Mouse (Mus musculus) limb, embryonic 11.5 days (tissue): ENCODE data around the gene Tdrd1. TPM values are rescaled to one million over a fixed set of nuclear protein-coding genes. Genes with fewer than 3 reads are reported as not detected.
"Not testable (repeated sequence)": the region's sequence is repeated elsewhere in the genome, so short reads cannot be mapped to it uniquely, and the experiment has no call there.

Experiments
- ATAC-seq: fragments of 200-750 bp; cut with Nextera tagmentation; 2 replicates; pipeline ENCODE4 v1.8.0; 2017; ENCODE audit warnings: low read depth; ENCODE audit not compliant: insufficient number of reproducible peaks, low FRiP score, low TSS enrichment
- DNase-seq: peaks from one replicate; pipeline ENCODE4 v3.0.0-alpha.2; 2015; ENCODE audit warnings: low spot score
- H3K27ac ChIP-seq: fragments of 300-500 bp; sonication (generic); replicated peaks from 2 replicates; pipeline ENCODE4 v1.5.1; 2014; ENCODE audit warnings: low read depth, mild to moderate bottlenecking, low read length
- H3K27me3 ChIP-seq: fragments of 300-500 bp; sonication (generic); 2 replicates; pipeline ENCODE4 v1.6.1; 2014; ENCODE audit warnings: mild to moderate bottlenecking, low read length, mixed read lengths; ENCODE audit not compliant: control insufficient read depth, insufficient read depth
- H3K36me3 ChIP-seq: fragments of 300-500 bp; sonication (generic); 2 replicates; pipeline ENCODE4 v1.6.1; 2014; ENCODE audit warnings: mild to moderate bottlenecking, low read length, moderate library complexity, mixed read lengths; ENCODE audit not compliant: control insufficient read depth, insufficient read depth
- H3K4me1 ChIP-seq: fragments of 300-500 bp; sonication (generic); 2 replicates; pipeline ENCODE4 v1.6.1; 2014; ENCODE audit warnings: low read length, mixed read lengths; ENCODE audit not compliant: control insufficient read depth, insufficient read depth
- H3K4me2 ChIP-seq: fragments of 300-500 bp; sonication (generic); 2 replicates; pipeline ENCODE4 v1.6.1; 2014; ENCODE audit warnings: low read depth, mild to moderate bottlenecking, moderate library complexity; ENCODE audit not compliant: severe bottlenecking
- H3K4me3 ChIP-seq: fragments of 300-500 bp; sonication (generic); 2 replicates; pipeline ENCODE4 v1.5.1; 2014; ENCODE audit warnings: low read depth, low read length
- H3K9ac ChIP-seq: fragments of 300-500 bp; sonication (generic); 2 replicates; pipeline ENCODE4 v1.6.1; 2014; ENCODE audit warnings: mild to moderate bottlenecking, low read length
- H3K9me3 ChIP-seq: fragments of 300-500 bp; sonication (generic); 2 replicates; pipeline ENCODE4 v1.6.1; 2016; ENCODE audit warnings: low read length; ENCODE audit not compliant: control insufficient read depth
- WGBS: fragments of 180-500 bp; shearing (Covaris S2); extraction: QIAGEN DNeasy Blood & Tissue Kit; methylation state at CpG from one replicate; pipeline ENCODE4 v1.1.7; 2014; 5-methylcytosine and 5-hydroxymethylcytosine counted together
- polyA plus RNA-seq: library from polyadenylated mRNA; unstranded; fragments of >200 nt; fragmentation: Nextera tagmentation; extraction: Ambion mirVana; gene quantifications from 2 replicates; pipeline ENCODE4 v1.2.1, GENCODE M21; 2014

Gene Tdrd1
- 0.63 and 1.1 TPM in 2 replicates for polyA plus RNA-seq

DNA sequence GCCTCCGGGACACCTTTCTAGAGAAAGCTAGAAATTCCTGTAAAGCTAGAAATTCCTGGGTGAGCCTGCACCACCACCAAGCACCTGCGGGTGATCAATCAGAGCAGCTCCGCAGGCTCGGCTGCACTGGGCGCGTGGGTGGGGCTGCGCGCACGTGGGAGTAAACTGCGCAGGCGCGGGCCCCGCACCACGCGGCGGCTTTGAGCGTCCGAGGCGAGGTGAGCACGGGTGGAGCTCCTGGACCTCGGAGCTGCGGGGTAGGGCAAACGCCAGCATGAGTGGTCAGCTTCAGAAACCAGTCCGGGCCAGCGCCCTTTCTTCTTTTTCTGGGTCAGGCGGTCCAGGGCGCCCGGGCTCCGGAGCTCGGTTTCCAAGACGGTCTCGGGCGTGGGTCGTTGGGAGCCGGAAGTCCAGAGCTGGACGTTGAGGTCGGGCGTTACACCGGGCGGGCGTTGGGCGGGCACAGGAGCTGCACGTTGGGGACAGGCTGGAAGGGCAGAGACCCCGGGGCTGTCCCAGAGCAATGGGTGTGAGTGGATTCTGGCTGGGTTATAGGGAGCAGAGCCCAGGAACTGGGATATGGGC is at the start of gene Tdrd1:
Tdrd1 (plus strand) TSS at position 163 of the 585 bp plus-strand sequence.
- WGBS: 58% methylated on average over 44 of the region's 44 CpGs
- 0 out of 2 replicates have a peak within 1 kb of the TSS, but pooled peaks have one; percentile 5 for H3K4me2 ChIP-seq
- DNase-seq (peak; percentile 38), ATAC-seq (no peak)
- no peak within 1 kb of the TSS for H3K9ac ChIP-seq
- H3K9me3 ChIP-seq: no peaks in the 10 kb centered on the region
- no peaks in the 10 kb centered on the region for H3K4me1 ChIP-seq
- H3K4me3 ChIP-seq: no peak within 1 kb of the TSS; the same call in 1 of the 2 replicates
- no peaks in the 10 kb centered on the region for H3K27me3 ChIP-seq
- no peak within 1 kb of the TSS for H3K27ac ChIP-seq
- H3K36me3 ChIP-seq: no peaks in the 10 kb centered on the region

DNA sequence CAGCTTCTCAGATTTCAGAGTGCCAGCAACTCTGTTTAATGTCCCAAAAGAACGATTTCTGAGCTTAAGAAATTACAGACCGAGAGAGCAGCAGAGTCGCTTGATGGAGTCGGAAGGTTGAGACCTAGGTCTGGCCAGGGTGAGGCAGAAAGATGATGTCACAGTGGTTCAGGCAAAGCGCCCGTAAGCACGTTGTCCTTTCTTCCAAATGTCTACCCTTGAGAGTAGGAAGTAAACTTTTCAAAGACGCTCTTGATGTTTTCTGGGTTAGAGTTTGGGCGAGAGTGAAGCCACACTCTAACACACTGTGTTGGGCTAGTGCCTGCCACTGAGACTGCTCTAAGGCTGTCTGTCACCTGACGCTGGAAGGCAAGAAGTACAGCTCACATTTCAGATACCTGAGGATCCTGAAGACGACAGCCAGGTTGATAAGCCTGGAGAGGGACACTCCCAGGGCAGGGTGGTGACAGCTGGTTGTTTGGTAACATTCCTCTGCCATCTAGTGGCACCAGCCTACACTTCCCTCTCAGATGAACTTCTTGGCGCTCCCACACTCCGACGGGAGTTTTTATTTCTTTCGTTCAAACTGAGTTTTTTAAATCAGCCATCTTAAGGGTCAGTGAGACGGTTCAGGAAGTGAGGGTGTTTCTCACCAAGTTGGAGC is 49.2 kb upstream of the Tdrd1 start:
- Histone ChIP-seq H3K36me3 (no peaks in the 10 kb centered on the region), H3K27ac (no peak overlapping the region), H3K4me3 (no peak overlapping the region), H3K9ac (no peak overlapping the region), H3K4me1 (peaks cover 13% of the 10 kb centered on the region), H3K9me3 (no peaks in the 10 kb centered on the region), H3K27me3 (peaks cover 23% of the 10 kb centered on the region), H3K4me2 (no peak overlapping the region; the same call in 1 of the 2 replicates)
- ATAC-seq: no peak
- WGBS: 26% methylated on average over 16 of the region's 16 CpGs
- peak; percentile 60 for DNase-seq

DNA sequence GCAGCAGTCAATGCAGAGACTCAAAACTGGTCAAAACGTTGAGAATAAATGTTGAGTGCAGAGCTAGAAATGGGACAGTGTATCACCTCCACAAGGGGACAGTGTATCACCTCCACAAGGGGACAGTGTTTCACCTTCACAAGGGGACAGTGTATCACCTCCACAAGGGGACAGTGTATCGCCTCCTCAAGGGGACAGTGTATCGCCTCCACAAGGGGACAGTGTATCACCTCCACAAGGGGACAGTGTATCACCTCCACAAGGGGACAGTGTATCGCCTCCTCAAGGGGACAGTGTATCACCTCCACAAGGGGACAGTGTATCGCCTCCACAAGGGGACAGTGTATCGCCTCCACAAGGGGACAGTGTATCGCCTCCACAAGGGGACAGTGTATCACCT is 47.5 kb upstream of the Tdrd1 start:
- peaks cover 13% of the 10 kb centered on the region for H3K4me1 ChIP-seq
- peaks cover 23% of the 10 kb centered on the region for H3K27me3 ChIP-seq
- not testable (repeated sequence) for H3K27ac ChIP-seq, H3K4me3 ChIP-seq, DNase-seq, H3K9ac ChIP-seq, H3K9me3 ChIP-seq, H3K4me2 ChIP-seq, H3K36me3 ChIP-seq, ATAC-seq
- WGBS: 91% methylated on average over 7 of the region's 7 CpGs

DNA sequence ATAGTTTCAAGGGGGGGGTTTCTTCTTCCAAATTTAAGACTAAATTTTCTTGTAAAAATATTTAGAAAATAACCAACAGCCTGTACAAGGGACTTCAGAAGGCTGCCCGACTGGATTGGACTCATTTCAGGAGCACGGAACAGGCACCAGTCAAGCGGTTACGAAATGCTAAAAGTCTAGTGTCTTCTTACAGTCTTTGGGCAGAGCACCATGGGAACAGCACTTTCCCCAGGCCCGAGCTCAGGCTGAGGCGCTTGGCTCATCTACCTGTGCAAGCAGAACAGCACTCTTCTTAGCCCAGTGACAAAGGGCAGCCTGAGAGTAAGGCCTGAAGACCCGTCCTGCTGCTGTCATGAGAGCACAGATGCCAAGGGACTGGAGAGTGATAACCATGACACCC is 38.1 kb upstream of the Tdrd1 start:
- Histone ChIP-seq H3K36me3 (no peaks in the 10 kb centered on the region; the same call in none of the 2 replicates), H3K4me3 (no peak overlapping the region)
- 90% methylated on average over 7 of the region's 7 CpGs for WGBS

DNA sequence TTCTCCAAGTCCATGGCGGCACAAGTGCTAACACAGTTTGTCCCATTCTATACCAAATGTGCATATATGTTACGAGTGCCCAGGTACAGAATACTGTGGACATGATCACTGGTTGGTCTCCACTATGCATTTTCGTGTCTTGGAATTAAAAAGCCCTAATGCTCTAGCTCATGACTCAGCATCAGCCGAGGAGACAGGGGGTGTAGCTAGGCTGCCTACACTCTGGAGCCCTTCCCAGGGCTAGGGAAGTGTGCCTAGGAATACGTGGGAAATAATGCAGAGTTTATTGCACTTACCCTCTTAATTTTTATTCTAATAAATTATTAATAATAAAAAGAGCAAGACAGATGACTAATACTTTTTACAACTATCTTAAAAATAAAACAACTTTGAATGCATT is 37.1 kb upstream of the Tdrd1 start:
- no peaks in the 10 kb centered on the region for H3K27me3 ChIP-seq
- H3K4me3 ChIP-seq: no peak overlapping the region
- H3K4me2 ChIP-seq: no peak overlapping the region
- WGBS: 91% methylated on average over 5 of the region's 5 CpGs
- no peaks in the 10 kb centered on the region; the same call in none of the 2 replicates for H3K36me3 ChIP-seq
- no peaks in the 10 kb centered on the region for H3K9me3 ChIP-seq
- ATAC-seq (no peak), DNase-seq (no peak)
- no peak overlapping the region for H3K9ac ChIP-seq
- H3K4me1 ChIP-seq: no peaks in the 10 kb centered on the region
- no peak overlapping the region for H3K27ac ChIP-seq

More for the DNA sequence above, 38.1 kb upstream of the Tdrd1 start:
- DNase-seq (no peak), ATAC-seq (no peak)
- H3K27ac ChIP-seq: no peak overlapping the region
- H3K4me2 ChIP-seq: no peak overlapping the region
- no peaks in the 10 kb centered on the region for H3K4me1 ChIP-seq
- H3K9me3 ChIP-seq: no peaks in the 10 kb centered on the region
- H3K9ac ChIP-seq: no peak overlapping the region
- H3K27me3 ChIP-seq: no peaks in the 10 kb centered on the region

DNA sequence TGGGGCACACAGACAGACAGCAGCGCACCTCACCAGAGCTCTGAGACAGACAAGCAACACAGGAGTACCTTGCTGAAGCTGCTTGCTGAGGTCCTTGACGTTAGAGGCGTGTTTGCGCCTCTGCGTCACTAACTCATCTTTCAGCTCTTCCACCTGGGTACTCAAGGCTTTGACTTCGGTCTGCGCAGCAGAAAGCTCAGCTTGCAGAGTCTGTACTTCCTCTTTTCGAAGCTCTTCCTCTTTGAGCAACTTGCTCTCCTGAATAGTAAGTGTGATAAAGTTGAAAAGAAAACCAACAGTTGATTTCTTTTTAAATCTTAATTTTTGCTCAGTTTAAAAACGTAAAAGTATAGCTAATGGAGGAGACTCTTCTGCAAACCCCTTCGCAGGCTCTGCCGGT is 28.6 kb upstream of the Tdrd1 start:
- Histone ChIP-seq H3K4me2 (no peak overlapping the region), H3K4me1 (no peaks in the 10 kb centered on the region), H3K9ac (no peak overlapping the region), H3K27me3 (no peaks in the 10 kb centered on the region), H3K36me3 (peaks cover 19% of the 10 kb centered on the region), H3K4me3 (no peak overlapping the region), H3K27ac (no peak overlapping the region), H3K9me3 (no peaks in the 10 kb centered on the region)
- 93% methylated on average over 11 of the region's 11 CpGs for WGBS
- no peak for DNase-seq
- no peak for ATAC-seq

DNA sequence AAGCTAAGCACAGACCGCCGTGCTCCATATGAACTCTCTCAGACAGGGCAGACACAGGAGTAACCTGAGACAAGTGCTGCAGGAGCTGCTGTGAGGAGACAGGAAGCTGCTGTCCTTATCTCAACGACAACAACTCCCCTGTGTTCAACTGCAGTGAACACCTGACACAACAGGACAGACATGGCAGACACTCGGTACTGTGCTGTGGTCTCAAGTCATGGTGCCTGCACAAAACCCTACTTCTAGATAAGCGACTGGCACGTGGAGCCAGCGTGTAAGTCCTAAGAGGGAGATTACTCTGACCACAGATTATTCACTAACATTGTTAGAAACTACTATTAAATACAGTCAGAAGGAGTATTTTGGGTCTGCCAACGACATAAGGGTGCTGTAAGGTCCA is 25.8 kb upstream of the Tdrd1 start:
- Histone ChIP-seq H3K27me3 (no peaks in the 10 kb centered on the region), H3K27ac (no peak overlapping the region), H3K36me3 (peaks cover 14% of the 10 kb centered on the region), H3K4me1 (no peaks in the 10 kb centered on the region), H3K4me3 (no peak overlapping the region), H3K9ac (no peak overlapping the region), H3K4me2 (no peak overlapping the region), H3K9me3 (no peaks in the 10 kb centered on the region)
- ATAC-seq (no peak), DNase-seq (no peak)
- WGBS: 89% methylated on average over 8 of the region's 8 CpGs

DNA sequence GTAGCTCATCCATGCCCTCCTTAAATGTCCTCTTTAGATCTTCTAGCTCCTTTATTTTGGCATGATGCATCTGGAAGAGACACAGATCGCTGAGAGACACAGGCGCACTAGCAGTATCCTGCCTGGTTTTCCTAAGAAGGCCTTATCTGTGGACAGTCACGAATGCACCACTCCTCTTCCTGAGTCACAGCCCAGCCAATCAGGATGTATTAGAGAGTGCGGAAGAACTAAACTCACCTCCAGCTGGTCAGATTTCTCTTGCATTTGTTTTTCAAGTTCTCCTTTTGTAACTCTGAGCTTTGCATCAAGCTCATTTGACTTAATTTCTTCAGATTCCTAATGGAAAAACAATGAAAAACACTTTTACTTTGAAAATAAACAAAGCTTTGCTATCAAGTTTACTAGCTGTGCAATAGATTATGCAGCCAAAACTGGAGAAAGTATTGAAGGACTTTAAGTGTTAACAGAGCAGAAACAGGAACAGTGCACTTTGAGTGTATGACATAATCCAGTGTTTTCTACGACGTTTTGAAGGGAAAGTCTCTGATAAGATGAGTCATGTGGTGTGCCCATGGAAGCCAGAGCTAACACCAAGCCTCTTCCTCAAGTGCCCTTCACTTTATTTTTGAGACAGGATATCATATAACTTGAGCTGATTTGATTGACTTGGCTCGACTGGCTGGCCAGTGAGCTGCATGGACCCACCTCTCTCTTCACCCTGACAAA is 24.9 kb upstream of the Tdrd1 start:
- no peak overlapping the region for H3K4me3 ChIP-seq
- no peaks in the 10 kb centered on the region for H3K27me3 ChIP-seq
- H3K36me3 ChIP-seq: peaks cover 14% of the 10 kb centered on the region
- DNase-seq (no peak), ATAC-seq (no peak)
- no peaks in the 10 kb centered on the region for H3K4me1 ChIP-seq
- H3K4me2 ChIP-seq: no peak overlapping the region
- H3K9ac ChIP-seq: no peak overlapping the region
- H3K9me3 ChIP-seq: no peaks in the 10 kb centered on the region
- WGBS: 88% methylated on average over 7 of the region's 7 CpGs
- no peak overlapping the region for H3K27ac ChIP-seq
